In genomic region chr11:45804068-45804467, GRCm38 (mm10) we compare ENCODE assay signal across 22 mouse cellular contexts. TPM values are rescaled to one million over a fixed set of nuclear protein-coding genes. Genes with fewer than 3 reads are reported as not detected.
DNase-seq lines count a peak whose midpoint lies in the region; ATAC-seq and TF ChIP-seq lines count a peak whose summit lies in the region.
"Had no signal": no experiment of that assay in that cellular context is flagged by ENCODE, and none has a peak within 500 bp of the region (broad histone marks: within the 10 kb centered on the region; RNA-seq: fewer than 3 reads in every experiment).

No protein-coding gene starts in this region.

- H3K4me1 ChIP-seq in intestine, embryonic 16.5 days (ENCODE audit: control insufficient read depth, insufficient read depth, low read length), result peaks cover 15% of the 10 kb centered on the region
- H3K4me1 ChIP-seq in intestine, embryonic 15.5 days (replicated peaks), result peaks cover 6% of the 10 kb centered on the region; the same call in 1 of the 2 replicates
- H3K4me1 ChIP-seq in liver, adult 2 months (ENCODE audit: control insufficient read depth, insufficient read depth, low read length), result peaks cover 3% of the 10 kb centered on the region
- peaks cover 71% of the 10 kb centered on the region for H3K4me1 ChIP-seq in liver, embryonic 16.5 days (ENCODE audit: control insufficient read depth, low read depth, low read length)

- peak; percentile 20 for DNase-seq in liver, adult 2 months (ENCODE audit: extremely low read depth, low read depth, low spot score)
- DNase-seq in liver, result no peak
- DNase-seq in left cerebral cortex, postnatal 4 days, result no peak
- DNase-seq in layer of hippocampus, postnatal 10 days (ENCODE audit: low spot score in 2 of 2), result no peak
- DNase-seq: adrenal gland, adult 8-10 months; B cell, adult 2 months; cerebellum, adult 11-12 months; cerebellum, adult 9-10 months; cerebellum, postnatal 25 days; gastrocnemius, postnatal 10 days; heart, adult 18-20 months; heart, postnatal 10 days; heart, postnatal 4 days had no signal

- peak overlapping the region; percentile 4; the same call in 1 of the 2 replicates for H3K27ac ChIP-seq in intestine, embryonic 16.5 days (ENCODE audit: low read length)
- no peak overlapping the region for H3K27ac ChIP-seq in intestine, embryonic 15.5 days
- H3K27ac ChIP-seq in liver, adult 2 months (replicated peaks; ENCODE audit: insufficient read depth, low read depth, low read length), result no peak overlapping the region
- H3K27ac ChIP-seq in liver, embryonic 16.5 days (ENCODE audit: low read length), result peak overlapping the region; percentile 40; the same call in 1 of the 2 replicates
- H3K27ac ChIP-seq: embryonic facial prominence, embryonic 13.5 days; forebrain, embryonic 12.5 days; heart, embryonic 10.5 days had no signal

- H3K4me2 ChIP-seq in intestine, embryonic 16.5 days (ENCODE audit: low read depth, low read length), result no peak overlapping the region
- no peak overlapping the region for H3K4me2 ChIP-seq in intestine, embryonic 15.5 days (replicated peaks)
- H3K4me2 ChIP-seq in liver, embryonic 16.5 days (ENCODE audit: low read depth, low read length), result no peak overlapping the region
- H3K4me2 ChIP-seq: embryonic facial prominence, embryonic 13.5 days; forebrain, embryonic 12.5 days had no signal

- intact Hi-C loops in left cerebral cortex, postnatal 4 days (cut with DNase I), result no loop called here

- no peak overlapping the region for H3K9ac ChIP-seq in intestine, embryonic 16.5 days (ENCODE audit: low read depth, low read length)
- no peak overlapping the region for H3K9ac ChIP-seq in intestine, embryonic 15.5 days
- no peak overlapping the region for H3K9ac ChIP-seq in liver, adult 2 months (ENCODE audit: low read depth, low read length)
- H3K9ac ChIP-seq in liver, embryonic 16.5 days (ENCODE audit: low read depth, low read length), result no peak overlapping the region
- H3K9ac ChIP-seq: embryonic facial prominence, embryonic 13.5 days; forebrain, embryonic 12.5 days had no signal

- TF ChIP-seq POLR2A in liver, adult 2 months (IDR thresholded peaks at IDR 0.05; ENCODE audit: extremely low read depth, insufficient read depth, low read length), result no peak

- no peak for TF ChIP-seq CTCF in liver, adult 2 months (IDR thresholded peaks at IDR 0.05; ENCODE audit: low read depth, low read length)

- no peaks in the 10 kb centered on the region for H3K36me3 ChIP-seq in intestine, embryonic 16.5 days (ENCODE audit: control insufficient read depth, insufficient read depth, low read length)
- H3K36me3 ChIP-seq in intestine, embryonic 15.5 days, result no peaks in the 10 kb centered on the region
- no peaks in the 10 kb centered on the region for H3K36me3 ChIP-seq in liver, adult 2 months (ENCODE audit: control insufficient read depth, insufficient read depth, low read length)
- H3K36me3 ChIP-seq in liver, embryonic 16.5 days (ENCODE audit: control insufficient read depth, insufficient read depth), result no peaks in the 10 kb centered on the region
- H3K36me3 ChIP-seq: embryonic facial prominence, embryonic 13.5 days; forebrain, embryonic 12.5 days; G1E; heart, embryonic 10.5 days had no signal

- H3K9me3 ChIP-seq in intestine, embryonic 16.5 days (ENCODE audit: control insufficient read depth, low read length), result no peaks in the 10 kb centered on the region
- H3K9me3 ChIP-seq in intestine, embryonic 15.5 days, result no peaks in the 10 kb centered on the region
- H3K9me3 ChIP-seq in liver, embryonic 16.5 days (replicated peaks; ENCODE audit: control insufficient read depth, low read length), result no peaks in the 10 kb centered on the region
- H3K9me3 ChIP-seq: embryonic facial prominence, embryonic 13.5 days; forebrain, embryonic 12.5 days; G1E; heart, embryonic 10.5 days had no signal

- no peaks in the 10 kb centered on the region for H3K79me2 ChIP-seq in liver, adult 2 months (ENCODE audit: control insufficient read depth, insufficient read depth, low read length)

- no peak for ATAC-seq in intestine, embryonic 16.5 days
- ATAC-seq in intestine, embryonic 15.5 days, result no peak
- ATAC-seq in liver, embryonic 16.5 days (ENCODE audit: low read depth), result no peak
- ATAC-seq: CD4-positive, CD25-positive, alpha-beta regulatory T cell, adult 4 months; forebrain, embryonic 16.5 days had no signal

- WGBS in intestine, embryonic 16.5 days, result 65% methylated on average over 4 of the region's 4 CpGs
- WGBS in intestine, embryonic 15.5 days, result 63% methylated on average over 4 of the region's 4 CpGs
- 41% methylated on average over 4 of the region's 4 CpGs for WGBS in liver, adult 2 months
- 71% methylated on average over 4 of the region's 4 CpGs for WGBS in liver, embryonic 16.5 days (ENCODE audit: insufficient replicate concordance)

- H3K27me3 ChIP-seq in intestine, embryonic 16.5 days (replicated peaks; ENCODE audit: control insufficient read depth, insufficient read depth, low read length), result no peaks in the 10 kb centered on the region
- no peaks in the 10 kb centered on the region for H3K27me3 ChIP-seq in intestine, embryonic 15.5 days (replicated peaks)
- no peaks in the 10 kb centered on the region for H3K27me3 ChIP-seq in liver, adult 2 months (ENCODE audit: control insufficient read depth, insufficient read depth, low read length)
- H3K27me3 ChIP-seq in liver, embryonic 16.5 days (ENCODE audit: control insufficient read depth, insufficient read depth, low read depth, low read length), result no peaks in the 10 kb centered on the region
- H3K27me3 ChIP-seq: embryonic facial prominence, embryonic 13.5 days had no signal

- H3K4me3 ChIP-seq in intestine, embryonic 16.5 days (ENCODE audit: low read length), result no peak overlapping the region
- H3K4me3 ChIP-seq in intestine, embryonic 15.5 days (replicated peaks), result no peak overlapping the region
- no peak overlapping the region for H3K4me3 ChIP-seq in liver, adult 2 months (ENCODE audit: insufficient read depth, low read depth, low read length)
- H3K4me3 ChIP-seq in liver, embryonic 16.5 days (ENCODE audit: low read depth, low read length), result no peak overlapping the region
- H3K4me3 ChIP-seq: embryonic facial prominence, embryonic 13.5 days; forebrain, embryonic 12.5 days; heart, embryonic 10.5 days had no signal

RNA-seq across cellular contexts. Expression of gene Clint1, which starts 47.8 kb away (rescaled TPM):
- polyA plus RNA-seq in intestine, embryonic 16.5 days (2015; fragmentation: Nextera tagmentation; extraction: Ambion mirVana), result 101 and 114 TPM in 2 replicates
- 102 and 106 TPM in 2 replicates for polyA plus RNA-seq in intestine, embryonic 15.5 days (2015; fragmentation: Nextera tagmentation; extraction: Ambion mirVana)
- 22.5 and 26.0 TPM in 2 replicates for total RNA-seq in liver, adult 2 months (2014; rRNA removed)
- polyA plus RNA-seq in liver, adult 2 months (2012; rRNA removed), result 27.2 and 30.7 TPM in 2 replicates
- 52.2 and 52.8 TPM in 2 replicates for polyA plus RNA-seq in liver, embryonic 16.5 days (2015; fragmentation: Nextera tagmentation; extraction: Ambion mirVana)
- 10 to 100 TPM; 41.0 to 42.3 TPM for total RNA-seq in left cerebral cortex, postnatal 4 days (2021)
- total RNA-seq in layer of hippocampus, postnatal 10 days (2021), result 10 to 100 TPM; 39.7 to 46.6 TPM

Comparison
In these comparisons a context has a peak if more than half of its experiments do, and no peak if none do; other contexts are left out.
1. H3K27ac ChIP-seq: peak in intestine, embryonic 16.5 days (single experiment) and liver, embryonic 16.5 days (single experiment); none in intestine, embryonic 15.5 days (single experiment) and liver, adult 2 months (single experiment).